Mouse (Mus musculus): Measurements from ENCODE around the gene Uba7. TPM values are rescaled to one million over a fixed set of nuclear protein-coding genes. Genes with fewer than 3 reads are reported as not detected.
A peak's percentile ranks its signal among the peaks of the same experiment; 100 is the strongest.

Gene Uba7
- total and polyA plus RNA-seq, 3 experiments, result 18.1 to 44.1 TPM; not detected in 1

GRCm38 (mm10) chr9:107936215-107936822 is 39.0 kb upstream of the Uba7 start:
- no peak for TF ChIP-seq POLR2AphosphoS5 (IDR thresholded peaks at IDR 0.05; ENCODE audit: borderline replicate concordance, low read depth, low read length)
- TF ChIP-seq RAD21 (IDR thresholded peaks at IDR 0.05; ENCODE audit: low read depth, low read length), result no peak
- no peak for TF ChIP-seq MAFK (IDR thresholded peaks at IDR 0.05; ENCODE audit: borderline replicate concordance, low read depth, low read length)
- no peak for TF ChIP-seq TBP (IDR thresholded peaks at IDR 0.05; ENCODE audit: low read depth, low read length)
- no peak for TF ChIP-seq TAL1 (IDR thresholded peaks at IDR 0.05; ENCODE audit: low read length)
- TF ChIP-seq NELFE (IDR thresholded peaks at IDR 0.05; ENCODE audit: low read depth, low read length), result no peak
- H3K9ac ChIP-seq (ENCODE audit: control insufficient read depth, low read depth, low read length, poor library complexity, severe bottlenecking), result no peak overlapping the region
- H3K4me1 ChIP-seq (ENCODE audit: control insufficient read depth in 1 of 2, insufficient read depth in 2 of 2, low read length in 2 of 2), result no peaks in the 10 kb centered on the region
- no peaks in the 10 kb centered on the region for H3K9me3 ChIP-seq (replicated peaks; ENCODE audit: insufficient read depth, low read length)
- no peaks in the 10 kb centered on the region for H3K79me2 ChIP-seq (ENCODE audit: control insufficient read depth, insufficient read depth, low read length, poor library complexity)
- no peak for DNase-seq (ENCODE audit: low read depth, low spot score)
- 0 out of 4 replicates have a peak, but pooled peaks cover 0 to 2% of the 10 kb centered on the region in 2 experiments for H3K36me3 ChIP-seq (ENCODE audit: control insufficient read depth in 1 of 2, insufficient read depth in 2 of 2, low read length in 2 of 2)
- H3K27ac ChIP-seq (ENCODE audit: control insufficient read depth, low read depth, low read length), result no peak overlapping the region
- H3K27me3 ChIP-seq (ENCODE audit: control insufficient read depth in 1 of 2, insufficient read depth in 2 of 2, low read length in 2 of 2), result peaks cover 9 to 24% of the 10 kb centered on the region in 2 experiments
- H3K4me3 ChIP-seq (ENCODE audit: control insufficient read depth in 1 of 2, insufficient read depth in 1 of 2, low read depth in 2 of 2, low read length in 2 of 2), result peak overlapping the region in 1 of 2 experiments; percentile 35; a peak in 1 of 4 replicates

GRCm38 (mm10) chr9:107936831-107937230 is 38.5 kb upstream of the Uba7 start:
- no peak overlapping the region for H3K4me3 ChIP-seq (ENCODE audit: control insufficient read depth in 1 of 2, insufficient read depth in 1 of 2, low read depth in 2 of 2, low read length in 2 of 2)
- 0 out of 4 replicates have a peak, but pooled peaks cover 0 to 2% of the 10 kb centered on the region in 2 experiments for H3K36me3 ChIP-seq (ENCODE audit: control insufficient read depth in 1 of 2, insufficient read depth in 2 of 2, low read length in 2 of 2)
- H3K27me3 ChIP-seq (ENCODE audit: control insufficient read depth in 1 of 2, insufficient read depth in 2 of 2, low read length in 2 of 2), result peaks cover 9 to 28% of the 10 kb centered on the region in 2 experiments
- H3K9me3 ChIP-seq (replicated peaks; ENCODE audit: insufficient read depth, low read length), result no peaks in the 10 kb centered on the region
- H3K79me2 ChIP-seq (ENCODE audit: control insufficient read depth, insufficient read depth, low read length, poor library complexity), result no peaks in the 10 kb centered on the region
- no peaks in the 10 kb centered on the region for H3K4me1 ChIP-seq (ENCODE audit: control insufficient read depth in 1 of 2, insufficient read depth in 2 of 2, low read length in 2 of 2)
- TF ChIP-seq ZNF384 (IDR thresholded peaks at IDR 0.05; ENCODE audit: low read depth, low read length) (no peak), GATA1 (IDR thresholded peaks at IDR 0.05; ENCODE audit: low read depth, low read length) (no peak), MYB (IDR thresholded peaks at IDR 0.05; ENCODE audit: low read depth, low read length) (no peak), TCF12 (IDR thresholded peaks at IDR 0.05; ENCODE audit: low read depth, low read length) (no peak), ETS1 (IDR thresholded peaks at IDR 0.05; ENCODE audit: low read depth, low read length) (no peak), TBP (IDR thresholded peaks at IDR 0.05; ENCODE audit: low read depth, low read length) (no peak), NRF1 (IDR thresholded peaks at IDR 0.05; ENCODE audit: insufficient read depth, low read depth, low read length, poor library complexity, severe bottlenecking) (no peak), BHLHE40 (IDR thresholded peaks at IDR 0.05; ENCODE audit: borderline replicate concordance, low read depth, low read length) (no peak), HCFC1 (IDR thresholded peaks at IDR 0.05; ENCODE audit: low read depth, low read length) (no peak), SIN3A (IDR thresholded peaks at IDR 0.05; ENCODE audit: low read length) (no peak), MYC (IDR thresholded peaks at IDR 0.05; ENCODE audit: low read depth, low read length) (no peak), CHD2 (IDR thresholded peaks at IDR 0.05; ENCODE audit: low read length) (no peak), JUND (IDR thresholded peaks at IDR 0.05; ENCODE audit: low read depth, low read length) (no peak), CHD1 (IDR thresholded peaks at IDR 0.05; ENCODE audit: low read depth, low read length) (no peak), NELFE (IDR thresholded peaks at IDR 0.05; ENCODE audit: low read depth, low read length) (no peak)
- no peak overlapping the region for H3K27ac ChIP-seq (ENCODE audit: control insufficient read depth, low read depth, low read length)
- no peak overlapping the region for H3K9ac ChIP-seq (ENCODE audit: control insufficient read depth, low read depth, low read length, poor library complexity, severe bottlenecking)
- DNase-seq (ENCODE audit: low read depth, low spot score), result no peak

Measured in MEL (cell line).